Mouse (Mus musculus) E14TG2a.4 (cell line): ENCODE results near the gene Foxred2.

Experiments used
- H3K27me3 ChIP-seq: 2 replicates; pipeline ENCODE4 v1.6.1; 2014; ENCODE audit warnings: low read length, control low read depth; ENCODE audit not compliant: insufficient read depth
- H3K36me3 ChIP-seq: 2 replicates; pipeline ENCODE4 v1.6.1; 2014; ENCODE audit warnings: low read length, control low read depth; ENCODE audit not compliant: insufficient read depth
- H3K4me1 ChIP-seq: replicated peaks from 2 replicates; pipeline ENCODE4 v1.6.1; 2014; ENCODE audit warnings: low read depth, low read length, control low read depth
- H3K4me3 ChIP-seq: replicated peaks from 2 replicates; pipeline ENCODE4 v1.5.1; 2014; ENCODE audit warnings: mild to moderate bottlenecking, low read length
- H3K9me3 ChIP-seq: 2 replicates; pipeline ENCODE4 v1.6.1; 2014; ENCODE audit warnings: low read length, control low read depth
- CTCF ChIP-seq: conservative IDR thresholded peaks from 2 replicates; pipeline ENCODE4 v1.5.1; 2014; ENCODE audit warnings: low read length
- NANOG ChIP-seq: IDR thresholded peaks from 2 replicates; pipeline ENCODE4 v1.6.1; 2014; ENCODE audit warnings: borderline replicate concordance, low read length, mixed read lengths
- POU5F1 ChIP-seq: IDR thresholded peaks from 2 replicates; pipeline ENCODE4 v1.6.1; 2014; ENCODE audit warnings: low read length, borderline replicate concordance

Gene Foxred2

GRCm38 (mm10) chr15:77905275-77905970 is 51.1 kb downstream of the Foxred2 start:
- peaks cover 79% of the 10 kb centered on the region for H3K4me1 ChIP-seq
- no peaks in the 10 kb centered on the region for H3K36me3 ChIP-seq
- TF ChIP-seq POU5F1 (no peak), CTCF (no peak), NANOG (no peak)
- H3K4me3 ChIP-seq = peak overlapping the region; percentile 64
- H3K27me3 ChIP-seq = peaks cover 3% of the 10 kb centered on the region; the same call in 1 of the 2 replicates
- H3K9me3 ChIP-seq = no peaks in the 10 kb centered on the region

GRCm38 (mm10) chr15:77904363-77904892 is 52.1 kb downstream of the Foxred2 start:
- Histone ChIP-seq H3K36me3 (no peaks in the 10 kb centered on the region), H3K9me3 (no peaks in the 10 kb centered on the region), H3K27me3 (peaks cover 3% of the 10 kb centered on the region; the same call in 1 of the 2 replicates), H3K4me3 (peak overlapping the region; percentile 64), H3K4me1 (peaks cover 71% of the 10 kb centered on the region)
- no peak for TF ChIP-seq POU5F1
- no peak for TF ChIP-seq NANOG
- no peak for TF ChIP-seq CTCF

DNA sequence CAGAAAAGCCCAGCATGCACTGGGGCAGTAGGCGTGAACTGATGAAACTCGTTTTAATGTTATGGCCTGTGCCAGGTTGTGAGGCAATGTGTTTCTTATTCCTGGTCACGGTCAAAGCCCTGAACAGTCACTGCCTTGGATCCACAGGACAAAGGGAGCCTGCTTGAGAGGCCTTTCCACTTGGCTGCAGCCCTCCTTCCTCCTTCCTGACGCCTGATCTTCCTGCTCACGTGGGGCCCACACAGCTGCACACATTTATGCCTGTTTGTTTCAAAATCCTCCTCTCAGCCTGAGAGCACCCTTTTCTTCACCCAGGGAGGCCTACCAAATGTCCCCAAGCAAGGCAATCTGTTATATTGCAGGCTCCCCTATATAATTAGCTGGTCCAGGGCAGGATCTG is 53.3 kb downstream of the Foxred2 start:
- TF ChIP-seq CTCF (no peak), NANOG (no peak), POU5F1 (no peak)
- no peak overlapping the region for H3K4me3 ChIP-seq
- peaks cover 3% of the 10 kb centered on the region; the same call in 1 of the 2 replicates for H3K27me3 ChIP-seq
- no peaks in the 10 kb centered on the region for H3K36me3 ChIP-seq
- peaks cover 61% of the 10 kb centered on the region for H3K4me1 ChIP-seq
- no peaks in the 10 kb centered on the region for H3K9me3 ChIP-seq

- TF ChIP-seq POU5F1 = no peak
- TF ChIP-seq NANOG = no peak
- no peak for TF ChIP-seq CTCF
- Histone ChIP-seq H3K4me3 (peak overlapping the region; percentile 50), H3K27me3 (no peaks in the 10 kb centered on the region; the same call in 1 of the 2 replicates), H3K4me1 (peaks cover 51% of the 10 kb centered on the region), H3K36me3 (no peaks in the 10 kb centered on the region), H3K9me3 (no peaks in the 10 kb centered on the region)
Measured at GRCm38 (mm10) chr15:77894926-77895325, 61.6 kb downstream of the Foxred2 start.

DNA sequence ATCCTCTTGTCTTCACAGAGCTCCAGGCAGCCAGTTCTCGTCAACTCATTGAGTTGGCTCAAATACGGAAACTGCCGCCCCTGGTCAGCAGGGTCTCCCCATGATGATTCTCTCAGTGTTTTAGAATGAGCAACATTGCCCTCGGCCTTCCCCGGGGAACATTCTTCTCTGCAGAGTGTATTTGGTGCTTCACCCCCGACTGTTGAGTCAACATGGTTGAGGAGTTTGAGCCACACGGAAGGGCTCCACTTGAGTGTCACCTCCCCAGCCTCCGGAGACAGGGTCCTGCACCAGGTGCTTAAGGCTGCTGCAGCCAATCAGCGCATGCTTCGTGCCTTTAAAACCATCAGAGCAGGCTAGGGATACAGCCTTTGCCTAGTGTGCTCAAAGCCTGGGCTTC is 63.2 kb downstream of the Foxred2 start:
- no peak overlapping the region for H3K4me3 ChIP-seq
- H3K27me3 ChIP-seq = no peaks in the 10 kb centered on the region; the same call in 1 of the 2 replicates
- TF ChIP-seq CTCF (no peak), NANOG (no peak), POU5F1 (no peak)
- H3K36me3 ChIP-seq = no peaks in the 10 kb centered on the region
- no peaks in the 10 kb centered on the region for H3K9me3 ChIP-seq
- H3K4me1 ChIP-seq = peaks cover 67% of the 10 kb centered on the region

GRCm38 (mm10) chr15:77892420-77892819 is 64.1 kb downstream of the Foxred2 start:
- peaks cover 76% of the 10 kb centered on the region for H3K4me1 ChIP-seq
- H3K9me3 ChIP-seq = no peaks in the 10 kb centered on the region
- H3K36me3 ChIP-seq = no peaks in the 10 kb centered on the region
- TF ChIP-seq NANOG = no peak
- no peak for TF ChIP-seq CTCF
- TF ChIP-seq POU5F1 = no peak
- H3K27me3 ChIP-seq = no peaks in the 10 kb centered on the region; the same call in 1 of the 2 replicates
- no peak overlapping the region for H3K4me3 ChIP-seq

DNA sequence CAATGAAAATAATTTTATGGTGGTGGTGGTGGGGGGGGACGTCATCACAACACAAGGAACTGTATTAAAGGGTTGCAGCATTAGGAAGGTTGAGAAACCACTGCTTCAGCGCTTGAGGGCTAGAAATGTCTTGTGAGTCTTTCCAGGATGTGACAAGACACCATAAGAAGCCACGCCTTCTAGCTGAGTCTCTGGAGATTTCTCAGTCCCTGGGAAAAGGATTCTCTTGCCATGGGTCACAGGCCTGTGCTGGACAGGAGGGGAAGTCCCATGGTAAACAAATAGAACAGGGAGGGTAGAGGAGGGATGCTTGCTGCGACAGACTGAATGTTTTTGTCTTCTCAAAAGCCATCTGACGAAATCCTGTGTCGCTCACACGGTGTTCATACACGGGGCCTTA is 64.8 kb downstream of the Foxred2 start:
- H3K27me3 ChIP-seq = no peaks in the 10 kb centered on the region; the same call in 1 of the 2 replicates
- H3K4me3 ChIP-seq = no peak overlapping the region
- no peaks in the 10 kb centered on the region for H3K9me3 ChIP-seq
- peaks cover 83% of the 10 kb centered on the region for H3K4me1 ChIP-seq
- TF ChIP-seq POU5F1 = no peak
- TF ChIP-seq CTCF = no peak
- TF ChIP-seq NANOG = no peak
- H3K36me3 ChIP-seq = no peaks in the 10 kb centered on the region
